Mouse (Mus musculus) thymus, adult 2 months (tissue): ENCODE measurements at regions not wholly inside any gene's neighbourhood (a gene's known extent, or its start where the extent isn't known, plus 50 kb on each side); places are given as distances from the start of the nearest gene placed in this dataset.

Experiments used
- CTCF ChIP-seq: fragments of 200-500 bp; IDR thresholded peaks from 2 replicates; pipeline ENCODE4 v1.5.1; 2012; ENCODE audit warnings: mild to moderate bottlenecking, control low read depth, low read length, moderate library complexity, borderline replicate concordance; ENCODE audit not compliant: control insufficient read depth, poor library complexity, insufficient read depth; ENCODE audit errors: extremely low read depth
- POLR2A ChIP-seq: fragments of 200-500 bp; IDR thresholded peaks from 2 replicates; pipeline ENCODE4 v1.6.1; 2012; ENCODE audit warnings: mild to moderate bottlenecking, low read length, control low read depth, moderate library complexity; ENCODE audit not compliant: control insufficient read depth, poor library complexity, insufficient read depth; ENCODE audit errors: extremely low read depth

DNA sequence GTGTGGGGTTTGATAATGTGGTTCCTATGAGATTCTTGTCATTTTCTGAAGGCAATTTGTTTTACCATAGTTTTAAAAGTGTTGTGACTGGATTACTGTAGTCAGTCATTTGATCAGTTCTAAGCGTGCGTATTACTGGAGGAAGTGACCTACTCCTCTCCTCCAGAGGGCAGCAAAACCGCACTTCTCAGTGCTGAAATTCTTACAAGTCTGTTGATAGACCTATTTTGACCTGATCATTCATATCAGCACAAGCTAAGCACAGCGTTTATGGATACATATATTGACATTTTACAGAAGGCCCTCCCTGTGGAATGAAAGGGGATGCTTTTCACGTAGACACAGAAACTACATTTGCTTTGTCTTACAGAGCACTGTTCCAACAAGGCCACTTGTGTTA, 60.5 kb upstream of the D16Ertd472e start:
- TF ChIP-seq CTCF (no peak), POLR2A (no peak)
